In genomic region chr15:97236943-97237342, GRCm38 (mm10) we compare ENCODE assay signal across 8 mouse cellular contexts. TPM values are rescaled to one million over a fixed set of nuclear protein-coding genes. Genes with fewer than 3 reads are reported as not detected.
A peak's percentile ranks its signal among the peaks of the same experiment; 100 is the strongest.
DNase-seq lines count a peak whose midpoint lies in the region; TF ChIP-seq lines count a peak whose summit lies in the region.

No protein-coding gene starts in this region.

- H3K79me2 ChIP-seq in liver, adult 2 months (ENCODE audit: control insufficient read depth, insufficient read depth, low read length), result no peaks in the 10 kb centered on the region

- WGBS in heart, embryonic 10.5 days, result 44% methylated on average over 9 of the region's 9 CpGs
- 32% methylated on average over 9 of the region's 9 CpGs for WGBS in liver, adult 2 months

- TF ChIP-seq CTCF in liver, adult 2 months (IDR thresholded peaks at IDR 0.05; ENCODE audit: low read depth, low read length), result peak; percentile 93

- TF ChIP-seq POLR2A in liver, adult 2 months (IDR thresholded peaks at IDR 0.05; ENCODE audit: extremely low read depth, insufficient read depth, low read length), result no peak

- no peaks in the 10 kb centered on the region for H3K36me3 ChIP-seq in heart, embryonic 10.5 days
- no peaks in the 10 kb centered on the region for H3K36me3 ChIP-seq in liver, adult 2 months (ENCODE audit: control insufficient read depth, insufficient read depth, low read length)

- no peak overlapping the region for H3K4me3 ChIP-seq in heart, embryonic 10.5 days
- H3K4me3 ChIP-seq in liver, adult 2 months (ENCODE audit: insufficient read depth, low read depth, low read length), result no peak overlapping the region

- no peaks in the 10 kb centered on the region for H3K4me1 ChIP-seq in heart, embryonic 10.5 days
- peaks cover 3% of the 10 kb centered on the region; the same call in 1 of the 2 replicates for H3K4me1 ChIP-seq in liver, adult 2 months (ENCODE audit: control insufficient read depth, insufficient read depth, low read length)

- DNase-seq in heart, postnatal 10 days, result peak; percentile 24 to 58
- DNase-seq in heart, embryonic 10.5 days (ENCODE audit: low spot score), result no peak
- peak; percentile 86 to 89 for DNase-seq in B cell, adult 2 months
- peak; percentile 20 for DNase-seq in adipocyte (ENCODE audit: low spot score)
- DNase-seq in liver, adult 2 months (ENCODE audit: extremely low read depth, low read depth, low spot score), result no peak
- peak; percentile 38 to 61 for DNase-seq in spleen, postnatal 14 days (ENCODE audit: low spot score in 2 of 2)
- no peak for DNase-seq in ovary, postnatal 10 days (ENCODE audit: low spot score)
- DNase-seq in cerebellum, adult 9-10 months, result no peak

- intact Hi-C loops in heart, postnatal 10 days (cut with DNase I), result loop anchor here (5.0 kb wide), 3 partner anchors 345 to 425 kb away; no protein-coding TSS in a partner anchor

- no peak overlapping the region for H3K27ac ChIP-seq in heart, embryonic 10.5 days
- no peak overlapping the region for H3K27ac ChIP-seq in liver, adult 2 months (replicated peaks; ENCODE audit: insufficient read depth, low read depth, low read length)

- no peaks in the 10 kb centered on the region for H3K9me3 ChIP-seq in heart, embryonic 10.5 days

- no peak overlapping the region for H3K9ac ChIP-seq in liver, adult 2 months (ENCODE audit: low read depth, low read length)

- H3K27me3 ChIP-seq in heart, embryonic 10.5 days (ENCODE audit: insufficient read depth, poor library complexity, severe bottlenecking), result peaks cover 5% of the 10 kb centered on the region
- no peaks in the 10 kb centered on the region for H3K27me3 ChIP-seq in liver, adult 2 months (ENCODE audit: control insufficient read depth, insufficient read depth, low read length)

RNA-seq across cellular contexts. Expression of gene Pced1b, which starts 10.0 kb away (rescaled TPM):
- total RNA-seq in heart, postnatal 10 days (2021), result 1 to 10 TPM; 6.2 to 7.6 TPM
- 2.3 and 2.4 TPM in 2 replicates for polyA plus RNA-seq in heart, embryonic 10.5 days (2016; fragmentation: Nextera tagmentation; extraction: Ambion mirVana)
- total RNA-seq in liver, adult 2 months (2014; rRNA removed), result 0.92 and 1.9 TPM in 2 replicates
- 4.1 and 5.6 TPM in 2 replicates for polyA plus RNA-seq in liver, adult 2 months (2012; rRNA removed)

RNA-seq across cellular contexts. Expression of gene Amigo2, which starts 10.1 kb away (rescaled TPM):
- 1 to 10 TPM; 6.6 to 7.8 TPM for total RNA-seq in heart, postnatal 10 days (2021)
- polyA plus RNA-seq in heart, embryonic 10.5 days (2016; fragmentation: Nextera tagmentation; extraction: Ambion mirVana), result 3.2 and 4.6 TPM in 2 replicates
- 6.5 and 7.0 TPM in 2 replicates for total RNA-seq in liver, adult 2 months (2014; rRNA removed)
- 0.76 and 1.4 TPM in 2 replicates for polyA plus RNA-seq in liver, adult 2 months (2012; rRNA removed)

Comparison
In these comparisons a context has a peak if more than half of its experiments do, and no peak if none do; other contexts are left out.
1. DNase-seq: peak in heart, postnatal 10 days (2 of 2), B cell, adult 2 months (2 of 2), adipocyte (single experiment) and spleen, postnatal 14 days (2 of 2); none in heart, embryonic 10.5 days (single experiment), liver, adult 2 months (single experiment), ovary, postnatal 10 days (single experiment) and cerebellum, adult 9-10 months (single experiment).